Mouse (Mus musculus) CD8-positive naive resting alpha-beta T cell, adult 2 months (primary cell): Measurements from ENCODE around the gene Hephl1.
"Not testable (repeated sequence)": the region's sequence is repeated elsewhere in the genome, so short reads cannot be mapped to it uniquely, and the experiment has no call there.

Experiments
- DNase-seq, 2 experiments: peaks; one replicate each; pipeline ENCODE4 v3.0.0; 2022; ENCODE audit warnings: low read depth in 2 of 2, low spot score in 2 of 2

Hephl1 gene

DNA sequence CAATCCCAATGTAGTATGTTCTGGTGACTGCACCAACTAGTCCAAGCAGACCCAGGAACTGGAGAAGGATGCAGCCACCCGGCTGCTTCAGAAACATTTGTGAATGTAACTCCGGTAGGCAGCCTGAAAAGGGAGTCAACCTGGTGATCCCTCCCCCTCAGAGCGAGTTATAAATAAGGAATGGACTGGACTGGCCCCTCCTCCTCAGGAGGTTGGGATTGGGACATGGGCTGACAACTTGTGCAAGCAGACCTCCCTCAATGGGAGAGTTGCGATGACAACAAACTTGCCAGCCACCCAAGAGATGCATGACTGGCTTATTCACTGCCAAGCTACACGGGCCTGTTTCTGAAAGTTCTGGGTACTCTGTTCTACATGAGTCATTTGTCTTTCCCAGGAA, at the start of gene Hephl1:
Gene Hephl1, minus strand, starts transcription at position 101 of the 400 bp plus-strand sequence.
- no peak for DNase-seq

DNA sequence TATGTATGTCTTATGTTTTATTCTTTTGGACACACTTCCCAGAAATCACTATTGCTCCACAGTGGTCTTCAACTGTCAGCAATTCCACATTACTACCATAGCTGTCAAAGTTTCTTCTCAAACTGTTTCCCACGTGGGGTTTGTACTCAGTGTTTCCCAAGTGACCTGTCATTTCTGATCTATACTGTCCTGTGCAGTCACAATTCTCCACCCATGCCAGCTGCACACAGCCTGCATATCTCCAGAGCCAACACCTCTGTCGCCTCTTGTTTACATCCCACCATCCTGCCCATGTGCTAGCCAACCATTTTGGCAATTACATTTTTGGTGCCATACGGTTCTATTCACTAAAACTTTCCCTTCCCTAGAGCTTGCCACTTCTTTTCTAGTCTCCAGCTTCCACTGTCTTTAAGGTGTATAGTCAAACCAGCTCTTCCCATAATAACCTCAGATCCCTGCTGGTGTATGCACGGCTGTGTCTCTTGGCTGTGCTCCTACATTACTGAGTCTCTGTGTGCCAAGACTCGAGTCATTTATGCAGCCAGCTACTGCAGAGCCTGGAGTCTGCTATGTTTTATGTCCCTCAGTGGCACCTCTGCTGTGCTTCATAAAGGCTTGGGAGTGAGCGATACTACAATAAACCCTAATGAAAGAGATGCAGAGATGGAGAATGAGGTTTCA, 37.5 kb upstream of the Hephl1 start:
- DNase-seq: no peak

DNA sequence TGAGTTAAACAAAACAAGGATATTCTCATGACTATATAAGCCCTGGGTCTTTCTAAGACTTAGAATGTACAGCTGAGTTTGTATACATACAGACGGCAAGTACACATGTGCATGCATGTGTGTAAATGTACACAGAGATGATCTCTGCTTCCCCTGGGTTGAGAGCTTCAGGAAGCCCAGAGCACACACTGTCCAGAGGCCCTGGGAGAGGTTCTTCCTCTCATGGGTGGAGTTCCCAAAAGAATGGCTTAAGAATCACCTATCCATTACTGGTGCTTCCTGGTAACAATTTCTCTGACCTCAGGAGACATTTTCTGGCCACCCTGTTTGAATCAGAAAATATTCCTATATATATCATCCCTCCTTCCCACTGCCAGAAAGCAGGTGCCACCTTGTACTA, 28.6 kb upstream of the Hephl1 start:
- DNase-seq: no peak

DNA sequence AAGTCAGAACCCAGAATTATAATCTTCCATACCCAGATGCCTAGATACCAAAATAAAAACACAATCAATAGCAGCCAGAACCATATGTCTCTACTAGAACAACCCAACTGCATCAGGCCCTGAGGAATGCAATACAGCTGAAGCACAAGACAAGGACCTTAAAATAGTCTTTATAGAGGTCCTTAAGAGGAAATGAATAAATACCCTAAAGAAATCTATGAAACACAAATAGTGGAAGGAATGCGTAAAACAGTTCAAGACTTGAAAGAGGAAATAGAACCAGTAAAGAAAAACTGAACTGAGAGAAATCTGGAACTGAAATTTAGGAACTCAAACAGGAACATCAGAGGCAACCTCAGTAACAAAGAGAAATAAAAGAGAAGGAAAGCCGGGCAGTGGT, 14.0 kb upstream of the Hephl1 start:
- DNase-seq: no peak

DNA sequence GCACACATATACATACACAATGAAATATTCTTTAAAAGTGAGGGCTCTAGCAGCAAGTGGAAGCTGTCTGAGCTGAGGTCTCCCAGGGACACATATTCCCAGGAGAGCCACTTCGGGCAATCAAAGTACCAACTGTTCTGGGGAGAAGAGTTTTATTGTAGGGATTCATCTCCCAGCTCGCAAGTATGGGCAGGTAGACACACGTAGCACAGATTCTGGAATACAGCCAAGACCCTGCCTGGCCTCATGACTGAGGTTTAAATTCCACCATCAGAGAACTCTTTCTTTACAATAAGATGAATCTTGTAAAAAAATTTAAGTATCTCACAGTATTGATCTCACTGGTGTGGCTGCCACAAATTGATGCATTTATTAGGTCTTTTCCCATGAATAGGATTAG, 10.5 kb upstream of the Hephl1 start:
- no peak for DNase-seq

DNA sequence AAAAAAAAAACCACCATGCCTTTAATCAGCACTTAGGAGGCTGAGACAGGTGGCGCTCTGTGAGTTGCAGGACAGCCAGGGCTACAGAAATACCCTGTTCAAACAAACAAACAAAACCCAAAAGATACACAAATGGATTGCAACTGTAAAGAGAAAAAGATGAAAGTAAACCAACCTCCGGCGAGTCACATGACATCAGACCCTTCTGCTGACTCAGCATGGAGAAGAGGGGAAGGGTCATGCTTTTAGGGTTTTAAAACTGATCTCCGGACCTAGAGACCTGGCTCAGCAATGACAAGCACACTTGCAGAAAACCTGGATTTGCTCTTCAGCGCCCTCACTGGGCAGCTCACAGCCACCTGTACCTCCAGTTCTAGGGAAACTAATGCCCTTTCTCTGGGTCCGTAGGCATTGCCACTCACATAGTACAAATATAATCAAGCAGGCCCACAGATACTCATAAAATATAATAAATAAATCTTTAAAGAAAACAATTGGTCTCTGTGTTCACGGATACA, 9.0 kb upstream of the Hephl1 start:
- DNase-seq: no peak

DNA sequence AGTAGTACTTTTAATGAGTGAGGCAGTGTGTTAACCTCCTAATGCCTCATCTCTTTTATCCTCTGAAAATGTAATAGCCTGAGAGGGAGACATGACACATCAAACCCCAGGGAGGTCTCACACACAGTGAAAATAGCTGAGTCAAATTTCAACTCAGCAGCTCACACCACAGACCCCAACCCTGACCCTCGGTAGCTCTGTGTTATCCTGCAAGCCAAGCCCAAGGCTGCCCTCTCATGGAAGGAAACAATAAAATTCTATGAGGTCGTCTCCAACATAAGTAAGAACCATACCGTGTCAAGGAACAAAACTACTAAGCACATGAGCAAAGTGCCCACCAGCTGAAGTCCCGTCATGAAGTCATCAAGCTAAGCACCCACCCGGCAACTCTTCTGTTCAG, 8.3 kb upstream of the Hephl1 start:
- no peak for DNase-seq

DNA sequence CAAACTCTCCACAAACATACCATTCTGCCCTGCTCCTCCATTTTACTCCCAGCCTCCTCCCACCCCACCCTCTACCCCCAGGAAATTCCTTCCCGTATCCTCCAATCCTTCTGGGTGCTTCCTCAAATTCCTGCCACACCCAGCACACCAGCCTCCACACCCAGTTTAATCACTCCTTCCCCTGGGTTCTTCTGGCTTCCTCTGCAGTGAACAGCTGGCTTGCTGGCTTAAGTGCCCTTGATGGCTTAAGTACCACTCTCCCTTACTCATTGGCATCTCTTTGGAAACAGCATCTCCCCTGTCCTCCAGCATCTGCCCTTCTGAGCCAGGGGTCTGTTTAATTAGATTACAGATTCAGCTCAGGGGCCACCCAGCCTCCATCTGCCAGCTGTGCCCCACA, 7.6 kb upstream of the Hephl1 start:
- no peak for DNase-seq

DNA sequence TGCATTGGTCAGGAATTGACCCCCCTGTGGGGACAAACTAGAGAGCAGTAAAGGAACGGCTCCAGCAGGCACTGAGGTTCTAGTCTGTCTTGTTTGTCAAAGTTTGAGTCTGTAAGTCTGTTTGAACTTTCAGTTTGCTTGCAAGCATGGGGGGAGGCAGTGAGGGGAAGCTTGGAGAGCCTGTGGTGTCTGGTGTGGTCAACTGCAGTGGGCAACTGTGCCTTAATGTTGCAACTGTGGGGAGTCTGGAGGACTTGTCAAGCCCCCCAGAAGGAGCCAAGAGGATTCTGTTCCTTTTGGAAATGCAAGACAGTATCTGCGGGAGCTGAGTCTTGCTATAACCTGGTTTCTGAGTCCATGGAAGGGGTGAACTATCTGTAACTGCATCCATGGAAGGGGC, 4.3 kb upstream of the Hephl1 start:
- no peak for DNase-seq

DNA sequence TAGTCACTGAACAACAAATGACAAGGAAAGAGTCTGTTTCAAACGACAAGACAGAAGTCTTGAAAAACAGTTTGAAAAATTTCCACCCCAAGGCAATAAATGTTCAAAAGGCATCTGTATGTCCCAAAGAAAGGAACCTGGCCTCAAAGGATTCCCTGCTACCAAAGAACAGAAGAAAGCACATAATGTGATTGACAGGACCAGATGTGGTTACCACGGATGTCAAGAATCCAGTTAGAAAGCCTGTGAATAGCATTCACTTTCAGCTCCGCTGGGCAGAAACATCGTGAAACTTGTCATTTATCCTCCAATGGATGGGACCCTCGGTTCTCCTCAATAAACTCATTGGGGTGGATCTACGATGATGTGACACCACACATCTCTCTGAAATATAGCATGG, 2.2 kb upstream of the Hephl1 start:
- no peak for DNase-seq

DNA sequence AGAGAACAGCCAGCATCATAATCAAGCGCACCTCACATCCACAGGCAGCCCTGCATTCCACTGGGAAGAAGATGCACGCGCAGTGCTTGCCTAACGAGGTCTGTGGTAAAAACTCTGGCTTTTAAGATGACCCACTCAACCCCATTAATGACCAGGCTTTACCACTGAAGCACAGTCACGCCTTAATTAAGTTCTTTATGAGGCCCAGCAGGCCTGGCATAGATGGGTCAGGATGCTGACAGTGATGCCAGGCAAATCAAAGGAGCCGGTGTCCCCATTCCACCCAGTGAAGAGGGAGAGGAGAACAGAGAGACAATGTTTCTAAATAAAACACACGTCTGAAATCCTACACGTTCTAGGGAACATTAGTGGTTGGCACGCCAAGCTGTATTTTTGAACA, 3.8 kb downstream of the Hephl1 start:
- DNase-seq: no peak

DNA sequence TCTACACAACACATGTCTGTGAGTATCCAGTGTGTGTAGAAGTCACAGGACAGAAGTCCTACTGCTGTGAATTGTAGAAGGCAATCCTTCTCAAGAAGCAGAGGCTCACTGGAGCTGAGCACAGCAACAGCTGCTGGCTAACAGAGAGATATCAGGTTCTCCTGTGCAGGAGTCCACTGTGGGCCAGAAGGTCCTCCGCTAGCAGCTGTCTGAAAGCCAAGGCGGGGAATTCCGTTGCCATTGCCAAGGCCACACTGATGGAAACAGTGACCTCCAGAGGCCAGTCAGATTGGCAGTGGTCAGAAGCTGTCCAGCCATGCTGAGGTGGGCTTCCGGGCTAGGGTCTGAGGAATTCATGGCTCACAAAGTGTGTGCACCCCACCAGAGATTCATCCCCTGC, 6.8 kb downstream of the Hephl1 start:
- DNase-seq: no peak

DNA sequence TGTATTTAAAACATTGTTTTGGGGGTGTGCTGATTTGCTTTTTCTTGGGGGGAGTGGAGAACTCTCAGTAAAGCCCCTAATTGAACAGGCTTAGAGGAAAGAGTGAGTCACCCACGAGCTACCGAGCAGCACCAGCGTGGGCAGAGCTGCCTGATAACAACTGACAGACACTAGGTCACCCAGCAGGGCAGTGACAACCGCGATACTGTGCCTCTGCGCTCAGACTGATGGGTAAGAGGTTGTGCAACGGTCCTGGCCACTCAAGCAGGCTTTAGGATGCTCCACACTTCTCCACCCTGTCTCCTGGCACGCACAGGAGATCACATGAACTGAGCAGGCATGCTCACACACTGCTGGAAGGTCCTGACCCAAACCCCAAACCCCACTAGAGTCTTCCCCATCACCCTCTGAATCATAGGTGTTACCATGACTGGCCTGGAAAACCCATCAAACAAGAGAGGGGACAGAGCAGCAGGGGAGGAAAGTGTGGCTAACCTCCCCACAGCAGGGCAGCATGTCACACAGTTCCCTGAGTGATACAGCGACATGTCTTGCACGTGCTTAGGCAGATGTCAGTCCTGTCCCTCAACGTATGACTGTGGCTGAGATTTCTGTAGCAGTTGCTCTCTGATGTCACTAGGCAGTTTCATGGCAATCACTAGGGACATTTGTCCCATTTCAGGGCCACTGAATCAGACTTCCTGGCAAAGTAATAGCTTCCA, 8.2 kb downstream of the Hephl1 start:
- DNase-seq: no peak

DNA sequence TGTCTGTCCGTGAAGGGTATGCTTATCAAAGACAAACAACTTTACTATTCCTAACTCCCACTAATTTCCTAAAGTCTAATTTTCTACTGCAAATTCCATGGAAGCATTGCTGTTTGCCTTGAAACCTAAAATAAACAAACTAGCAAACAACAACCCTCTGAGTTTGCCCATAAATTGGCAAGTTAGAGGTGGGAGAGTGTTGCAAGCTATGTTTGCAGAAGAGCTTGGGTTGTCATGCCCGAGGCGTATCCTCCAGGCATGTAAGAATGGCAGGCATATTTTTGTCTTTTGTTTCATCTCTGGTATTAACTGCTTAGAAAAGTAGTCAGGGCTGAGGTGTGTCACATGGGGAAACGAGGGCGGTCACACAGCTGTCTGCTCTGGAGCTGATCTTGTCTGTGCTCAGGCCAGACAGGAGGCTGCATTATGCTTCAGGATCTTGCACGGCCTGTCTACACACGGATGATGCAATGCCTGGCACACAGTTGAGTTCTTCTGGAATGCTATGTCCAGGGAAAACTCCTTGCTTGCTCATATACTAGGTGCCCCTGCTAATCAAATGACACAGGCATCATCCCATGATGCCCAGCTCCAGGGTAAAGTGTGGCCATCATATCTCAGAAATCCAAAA, 10.3 kb downstream of the Hephl1 start:
- no peak for DNase-seq

DNA sequence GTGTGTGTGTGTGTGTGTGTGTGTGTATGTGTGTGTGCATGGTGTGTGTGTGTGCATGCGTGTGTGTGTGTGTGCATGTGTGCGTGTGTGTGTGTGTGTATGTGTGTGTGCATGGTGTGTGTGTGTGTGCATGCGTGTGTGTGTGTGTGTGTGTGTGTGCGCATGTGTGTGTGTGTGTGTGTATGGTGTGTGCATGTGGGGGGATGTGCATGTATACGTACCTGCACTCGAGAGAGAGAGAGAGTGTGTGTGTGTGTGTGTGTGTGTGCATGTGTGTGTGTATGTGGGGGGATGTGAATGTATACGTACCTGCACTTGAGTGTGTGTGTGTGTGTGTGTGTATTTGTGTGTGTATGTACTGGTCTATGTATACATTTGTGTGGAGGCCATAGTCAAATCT, 13.5 kb downstream of the Hephl1 start:
- DNase-seq: not testable (repeated sequence)

DNA sequence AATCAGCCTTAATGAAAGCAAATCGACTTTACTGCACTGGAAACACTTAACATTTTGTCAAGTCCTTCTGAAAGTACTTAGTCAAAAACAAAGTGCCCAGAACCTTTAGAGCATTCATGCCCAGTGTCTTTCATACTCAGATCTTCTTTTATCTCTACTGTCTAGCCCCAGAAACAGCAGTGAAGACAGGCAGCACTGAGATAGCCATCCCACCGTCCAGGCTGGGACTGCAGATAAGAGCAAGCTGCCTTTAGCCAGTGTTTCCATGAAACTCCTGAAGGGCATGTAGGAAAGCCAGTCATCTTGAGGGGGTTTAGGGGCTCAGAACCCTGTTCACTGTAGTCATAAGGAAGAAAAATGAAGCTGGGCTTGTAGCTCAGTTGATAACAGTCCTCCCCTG, 14.7 kb downstream of the Hephl1 start:
- no peak for DNase-seq

DNA sequence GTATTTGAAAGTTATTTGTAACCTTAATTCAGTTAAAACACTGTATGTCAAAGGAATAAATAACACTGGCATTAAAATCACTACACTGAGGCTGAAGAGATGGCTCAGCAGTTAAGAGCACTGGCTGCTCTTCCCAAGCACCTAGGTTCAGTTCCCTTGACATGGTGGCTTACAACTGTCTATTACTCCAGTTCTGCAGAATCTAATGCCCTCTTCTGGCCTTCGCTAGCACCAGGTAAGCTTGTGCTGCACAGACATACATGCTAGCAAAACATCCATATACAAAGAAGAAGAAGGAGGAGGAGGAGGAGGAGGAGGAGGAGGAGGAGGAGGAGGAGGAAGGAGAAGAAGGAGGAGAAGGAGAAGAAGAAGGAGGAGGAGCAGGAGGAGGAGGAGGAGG, 15.7 kb downstream of the Hephl1 start:
- DNase-seq: no peak

DNA sequence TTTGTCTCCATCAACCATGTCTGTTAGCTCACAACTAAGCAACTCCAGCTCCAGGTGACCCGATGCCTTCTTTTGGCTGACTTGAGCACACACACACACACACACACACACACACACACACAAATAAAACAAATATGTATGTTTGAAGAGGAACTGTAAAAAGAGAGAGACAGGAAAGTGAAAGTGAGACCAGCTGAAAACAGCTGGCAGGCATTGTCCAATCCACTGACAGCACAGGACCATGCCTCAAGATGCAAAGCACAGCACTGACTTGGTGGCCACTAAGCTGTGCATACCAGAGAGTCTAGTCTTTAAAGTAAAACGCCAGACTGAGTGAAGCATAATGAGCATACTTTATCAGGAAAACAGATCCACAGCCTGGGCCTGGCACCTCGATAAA, 16.7 kb downstream of the Hephl1 start:
- no peak for DNase-seq

DNA sequence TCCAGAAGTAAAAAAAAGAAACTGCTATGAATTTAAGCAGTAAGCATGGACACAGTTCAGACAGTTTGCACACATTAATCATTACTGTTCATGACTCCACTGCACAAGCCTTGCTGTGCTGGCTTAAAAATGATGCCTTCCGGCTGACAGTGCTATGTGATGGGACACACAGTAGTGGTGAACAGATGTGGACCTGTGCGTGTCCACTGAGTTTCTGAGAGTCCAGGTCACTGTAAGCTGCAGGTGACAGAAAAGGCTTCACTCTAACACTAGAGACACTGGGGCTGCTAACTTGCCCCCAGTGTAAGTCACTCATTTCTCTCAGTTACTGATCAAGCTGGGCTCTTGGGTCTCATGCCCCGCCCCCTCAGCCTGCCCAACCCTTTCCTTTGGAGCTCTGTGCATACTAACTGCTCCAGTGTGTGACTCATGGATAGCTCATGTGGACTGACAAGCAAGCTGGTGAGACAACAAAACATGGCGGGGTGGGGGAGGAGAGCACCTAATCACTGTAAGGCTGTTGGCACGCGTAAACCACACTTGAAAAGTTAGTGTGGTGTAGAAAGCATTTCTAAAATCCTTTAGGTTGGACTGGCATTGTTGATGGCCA, 43.1 kb downstream of the Hephl1 start:
- DNase-seq: no peak

DNA sequence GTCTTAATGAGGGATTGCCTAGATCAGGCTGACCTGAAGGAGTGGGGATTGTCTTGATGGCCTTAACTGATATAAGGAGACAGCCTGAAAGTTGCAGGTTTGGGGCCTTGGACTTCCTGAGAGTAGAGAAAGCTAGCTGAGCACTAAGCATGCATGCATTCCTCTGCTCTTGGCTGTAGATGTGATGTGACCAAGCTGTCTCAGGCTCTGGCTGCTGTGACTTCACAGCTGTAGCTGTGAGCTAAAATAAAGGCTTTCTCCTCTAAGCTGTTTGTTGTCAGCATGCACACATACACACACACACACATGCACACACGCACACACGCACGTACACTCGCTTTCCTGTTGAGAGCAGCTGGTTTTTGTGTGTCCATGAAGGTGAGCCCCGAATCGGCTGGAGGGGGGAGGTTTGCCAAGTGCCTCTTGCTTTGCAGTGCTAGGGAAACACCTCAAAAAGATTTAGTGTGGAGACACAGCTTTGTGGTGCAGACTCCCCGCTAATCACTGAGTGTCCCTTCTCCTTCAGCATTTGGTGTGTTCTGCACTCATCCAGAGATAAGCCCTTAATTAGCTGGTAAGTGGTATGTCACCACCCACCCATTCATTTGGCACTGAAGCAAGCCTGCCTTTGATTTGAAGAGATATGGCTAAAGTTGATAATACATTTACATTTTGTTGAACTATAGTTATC, 43.8 kb downstream of the Hephl1 start:
- DNase-seq: no peak

DNA sequence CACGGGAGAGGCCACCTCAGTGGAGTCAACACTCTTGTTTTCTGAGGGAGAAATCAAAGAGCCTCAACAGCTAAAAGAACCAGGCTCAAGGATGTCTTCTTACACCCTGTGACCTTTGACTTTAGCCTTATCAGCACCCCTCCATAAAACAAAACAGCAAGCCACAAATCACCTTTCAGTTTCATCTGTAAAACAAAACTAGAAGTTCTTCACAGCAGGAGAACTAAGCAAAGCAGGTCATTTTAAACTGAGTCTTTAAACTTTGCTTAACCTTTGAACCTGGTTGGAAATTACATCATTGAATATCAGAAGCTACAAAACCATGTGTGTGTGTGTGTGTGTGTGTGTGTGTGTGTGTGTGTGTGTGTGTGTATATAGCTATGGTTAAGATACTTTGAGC, 47.7 kb downstream of the Hephl1 start:
- DNase-seq: no peak
